Mouse (Mus musculus): ENCODE results near the gene Scml2. TPM values are rescaled to one million over a fixed set of nuclear protein-coding genes. Genes with fewer than 3 reads are reported as not detected.
A peak's percentile ranks its signal among the peaks of the same experiment; 100 is the strongest.
"Not testable (repeated sequence)": the region's sequence is repeated elsewhere in the genome, so short reads cannot be mapped to it uniquely, and the experiment has no call there.

Scml2 gene
- 1 to 10 TPM in 1 of 4 experiments, under 1 TPM in 3; 0.85 to 1.8 (median 0.95) TPM for total RNA-seq (2022)

- DNase-seq (ENCODE audit: low spot score in 2 of 2) = not testable (repeated sequence)
Measured at GRCm38 (mm10) chrX:161116893-161117292, at the start of gene Scml2. Gene Scml2 (plus strand): TSS chrX:161117193.

- not testable (repeated sequence) for DNase-seq (ENCODE audit: low spot score in 2 of 2)
Measured at GRCm38 (mm10) chrX:161075576-161075975, 41.4 kb upstream of the Scml2 start.

- DNase-seq (ENCODE audit: low spot score in 2 of 2) = peak; percentile 14 to 25
Measured at GRCm38 (mm10) chrX:161162314-161163068, 45.5 kb downstream of the Scml2 start.

- DNase-seq (ENCODE audit: low spot score in 2 of 2) = no peak
Measured at GRCm38 (mm10) chrX:161163069-161163416, 46.0 kb downstream of the Scml2 start.

- not testable (repeated sequence) for DNase-seq (ENCODE audit: low spot score in 2 of 2)
Measured at GRCm38 (mm10) chrX:161287156-161287555, 170.2 kb downstream of the Scml2 start, which contains the start of gene Gm15262. Gene Gm15262 (plus strand): TSS chrX:161287456.

Other genes with a start within 250 kb of the Scml2 start
- 1 to 10 TPM; 1.2 to 1.7 (median 1.4) TPM for gene Gja6, start 210.1 kb upstream of the Scml2 start, total RNA-seq (2022)
- 100 to 1,000 TPM in 3 of 4 experiments, 10 to 100 TPM in 1; 96.5 to 116 (median 109) TPM for gene Cdkl5, start 122.5 kb upstream of the Scml2 start, total RNA-seq (2022)
- not detected for gene Gm15262, start 170.3 kb downstream of the Scml2 start, total RNA-seq (2022)

All from layer of hippocampus, adult 8-10 months (tissue).